Mouse (Mus musculus) forebrain, embryonic 11.5 days (tissue): ENCODE measurements around the gene Col6a5. TPM values are rescaled to one million over a fixed set of nuclear protein-coding genes. Genes with fewer than 3 reads are reported as not detected.

Experiments
- polyA plus RNA-seq: library from polyadenylated mRNA; unstranded; fragments of >200 nt; fragmentation: Nextera tagmentation; extraction: Ambion mirVana; gene quantifications from 2 replicates; pipeline ENCODE4 v1.2.1, GENCODE M21; 2014

Col6a5 gene
- polyA plus RNA-seq, 1 experiment from 2014 or later: not detected

Other genes with a start within 250 kb of the Col6a5 start
- gene Col6a6, start 132.5 kb downstream of the Col6a5 start, polyA plus RNA-seq: 0.09 TPM in 1 of 2 replicates, not detected in the other
- 0.32 and 0.53 TPM in 2 replicates for gene Col6a4, start 136.1 kb upstream of the Col6a5 start, polyA plus RNA-seq
- 9.8 and 10.2 TPM in 2 replicates for gene Glyctk, start 197.5 kb upstream of the Col6a5 start, polyA plus RNA-seq
- 33.5 and 34.6 TPM in 2 replicates for gene Wdr82, start 210.3 kb upstream of the Col6a5 start, polyA plus RNA-seq
- gene Ppm1m, start 239.1 kb upstream of the Col6a5 start, polyA plus RNA-seq: 37.5 and 40.9 TPM in 2 replicates
- gene Twf2, start 242.5 kb upstream of the Col6a5 start, polyA plus RNA-seq: 61.3 and 65.5 TPM in 2 replicates